Mouse (Mus musculus) spleen, embryonic (tissue): ENCODE results near the gene Pycr2.

Source experiments
- CTCF ChIA-PET: fragments of 350-600 bp; sonication (Branson Sonifier 250); formaldehyde crosslinking; loops from one replicate; lab custom pipeline; 2022; lab: Charles Lee

The Pycr2 gene

GRCm38 (mm10) chr1:180936610-180937398 is 32.7 kb downstream of the Pycr2 start:
- CTCF ChIA-PET, result interaction anchor here (1.0 kb wide), 1 partner anchor 1178 kb away, joined by 3 read pairs; no protein-coding TSS in a partner anchor

GRCm38 (mm10) chr1:180937631-180938030 is 33.5 kb downstream of the Pycr2 start:
- CTCF ChIA-PET, result interaction anchor here (0.6 to 1.0 kb wide), 3 partner anchors 12 to 1178 kb away, joined by 3 to 6 read pairs (median 4); no protein-coding TSS in a partner anchor

GRCm38 (mm10) chr1:180938781-180939180 is 34.7 kb downstream of the Pycr2 start:
- CTCF ChIA-PET, result interaction anchor here (0.6 to 0.7 kb wide), 4 partner anchors 16 to 159 kb away, joined by 4 to 5 read pairs (median 4); no protein-coding TSS in a partner anchor

- CTCF ChIA-PET, result interaction anchor here (0.6 to 1.0 kb wide), 4 partner anchors 10 to 40 kb away, joined by 3 to 16 read pairs (median 4); partner anchors contain the start of gene Pycr2
Measured at GRCm38 (mm10) chr1:180940776-180941460, 36.8 kb downstream of the Pycr2 start.

- CTCF ChIA-PET, result interaction anchor here (1.0 kb wide), 1 partner anchor 37 kb away, joined by 5 read pairs; the partner anchor contains the start of gene Pycr2
Measured at GRCm38 (mm10) chr1:180941726-180942125, 37.6 kb downstream of the Pycr2 start.

DNA sequence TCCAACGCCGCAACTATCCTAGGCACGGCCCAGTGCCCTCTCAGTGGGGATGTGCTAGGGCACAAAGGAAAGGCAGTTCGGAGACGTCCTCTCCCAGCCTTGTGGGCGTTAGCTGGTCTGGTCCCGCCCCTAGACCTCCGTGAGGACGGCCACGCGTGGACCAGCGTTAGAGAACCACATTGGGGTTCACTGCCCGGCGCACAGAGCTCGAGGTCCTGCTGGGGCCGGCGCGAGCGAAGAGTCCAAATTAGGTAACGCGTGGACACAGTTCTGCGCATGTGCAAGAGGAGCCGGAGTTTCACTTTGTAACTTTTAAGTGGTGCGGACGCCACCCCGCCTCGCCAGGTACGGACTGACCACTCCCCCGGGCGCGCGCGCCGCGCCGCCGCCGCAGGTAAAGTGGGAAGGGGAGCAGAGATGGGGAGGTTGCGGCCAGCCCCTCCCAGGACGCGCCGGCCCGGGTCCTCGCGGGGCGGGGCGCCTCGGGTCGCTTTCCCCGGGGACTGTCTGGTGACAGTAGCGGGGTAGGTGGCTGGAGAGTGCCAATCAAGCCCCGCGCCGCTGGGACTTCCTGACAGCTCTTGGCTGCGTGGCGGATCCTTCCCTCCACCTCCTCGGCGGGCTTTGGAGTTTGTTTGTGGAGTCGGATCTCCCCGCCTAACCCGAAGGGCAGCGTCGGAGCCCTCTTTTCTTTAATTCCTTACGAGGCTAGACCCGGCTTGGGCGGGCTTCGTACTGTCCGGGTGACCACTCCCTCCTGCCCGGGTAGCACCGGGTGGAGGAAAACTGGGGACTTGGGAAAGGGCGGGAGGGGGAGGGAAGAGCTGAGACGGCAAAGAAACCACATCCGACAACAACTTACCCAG is 38.3 kb downstream of the Pycr2 start, which contains the start of gene Tmem63a:
Tmem63a (plus strand) TSS at position 179 of the 866 bp plus-strand sequence.
- CTCF ChIA-PET, result no interaction called here

DNA sequence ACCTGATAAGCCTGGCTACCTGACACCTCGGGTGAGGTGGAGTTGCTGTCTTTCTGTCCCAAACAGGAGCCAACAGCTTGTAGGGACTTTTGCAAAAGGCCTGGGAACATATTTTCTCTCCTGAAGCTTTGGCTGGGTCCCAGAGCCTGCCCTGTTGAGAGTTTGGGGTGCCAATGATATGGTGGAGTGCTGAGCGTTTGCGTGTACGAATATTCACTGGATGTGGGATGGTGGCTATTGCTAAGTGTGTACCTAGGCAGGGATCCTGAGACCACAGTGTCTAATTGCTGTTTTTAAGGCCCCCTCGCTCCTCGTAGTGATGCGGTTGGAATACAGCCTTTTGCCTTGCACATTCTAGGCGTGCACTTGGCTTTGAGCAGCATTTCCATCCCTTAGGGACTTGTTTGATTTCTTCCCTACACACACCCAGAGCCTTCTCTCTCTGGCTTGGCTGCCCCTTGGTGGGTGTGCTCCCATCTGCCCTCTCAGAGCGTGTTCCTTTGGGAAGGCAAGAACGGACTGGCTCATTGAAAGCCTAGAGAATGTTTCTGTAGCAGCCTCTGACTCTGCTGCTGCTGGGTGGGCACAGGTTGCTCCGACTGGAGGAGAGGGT is 39.0 kb downstream of the Pycr2 start:
- CTCF ChIA-PET, result no interaction called here

- CTCF ChIA-PET, result interaction anchor here (0.5 kb wide), 1 partner anchor 165 kb away, joined by 5 read pairs; no protein-coding TSS in a partner anchor
Measured at GRCm38 (mm10) chr1:180943896-180944295, 39.8 kb downstream of the Pycr2 start.

GRCm38 (mm10) chr1:180944553-180944952 is 40.5 kb downstream of the Pycr2 start:
- CTCF ChIA-PET, result interaction anchor here (0.5 kb wide), 1 partner anchor 166 kb away, joined by 5 read pairs; no protein-coding TSS in a partner anchor

DNA sequence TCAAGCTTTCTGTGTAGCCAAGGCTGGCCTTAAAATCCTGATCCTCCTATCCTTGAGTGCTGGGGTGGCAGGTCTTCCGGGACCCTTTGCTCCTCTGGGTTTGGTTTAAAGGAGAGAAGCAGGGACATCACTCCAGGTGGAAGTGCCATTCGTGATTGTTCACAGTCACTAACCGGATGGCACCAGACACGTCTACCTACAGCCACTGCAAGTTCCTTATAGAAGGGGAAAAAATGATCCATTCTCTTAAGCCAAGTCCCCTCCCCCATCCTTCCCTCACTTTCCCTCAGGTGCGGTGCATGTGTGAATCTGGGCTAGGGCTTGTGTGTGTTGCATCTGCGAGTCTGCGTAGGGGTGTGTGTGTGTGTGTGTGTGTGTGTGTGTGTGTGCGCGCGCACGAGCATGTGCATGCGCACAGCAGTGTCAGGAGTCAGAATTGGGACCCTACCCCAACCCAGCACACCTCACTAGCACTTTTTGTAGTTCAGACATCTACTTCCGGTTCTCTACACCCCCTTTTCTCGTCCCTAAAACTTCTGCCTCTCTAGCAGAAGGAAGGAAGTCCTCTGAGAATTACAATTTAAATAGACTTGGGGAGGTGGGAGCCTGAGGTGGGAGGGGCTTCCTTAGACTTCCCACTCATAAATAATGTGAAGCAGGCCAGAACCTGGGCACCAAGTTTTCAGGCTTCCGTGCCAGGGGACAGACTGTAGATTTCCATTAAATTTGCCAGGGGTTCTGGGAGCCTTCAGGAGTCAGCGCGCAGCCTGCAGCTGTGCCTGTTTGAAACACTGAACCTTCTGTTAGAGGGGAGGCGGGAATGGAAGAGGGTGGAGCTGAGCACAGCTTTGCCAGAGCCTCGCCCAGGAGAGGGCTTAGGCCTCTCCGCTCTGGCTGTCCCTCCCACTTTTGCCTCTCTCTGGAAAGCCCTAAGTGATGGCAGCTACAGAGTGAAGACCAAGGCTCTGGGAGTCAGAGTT is 41.2 kb downstream of the Pycr2 start:
- CTCF ChIA-PET, result interaction anchor here (0.6 kb wide), 1 partner anchor 225 kb away, joined by 3 read pairs; no protein-coding TSS in a partner anchor

GRCm38 (mm10) chr1:180946448-180946847 is 42.4 kb downstream of the Pycr2 start:
- CTCF ChIA-PET, result no interaction called here

DNA sequence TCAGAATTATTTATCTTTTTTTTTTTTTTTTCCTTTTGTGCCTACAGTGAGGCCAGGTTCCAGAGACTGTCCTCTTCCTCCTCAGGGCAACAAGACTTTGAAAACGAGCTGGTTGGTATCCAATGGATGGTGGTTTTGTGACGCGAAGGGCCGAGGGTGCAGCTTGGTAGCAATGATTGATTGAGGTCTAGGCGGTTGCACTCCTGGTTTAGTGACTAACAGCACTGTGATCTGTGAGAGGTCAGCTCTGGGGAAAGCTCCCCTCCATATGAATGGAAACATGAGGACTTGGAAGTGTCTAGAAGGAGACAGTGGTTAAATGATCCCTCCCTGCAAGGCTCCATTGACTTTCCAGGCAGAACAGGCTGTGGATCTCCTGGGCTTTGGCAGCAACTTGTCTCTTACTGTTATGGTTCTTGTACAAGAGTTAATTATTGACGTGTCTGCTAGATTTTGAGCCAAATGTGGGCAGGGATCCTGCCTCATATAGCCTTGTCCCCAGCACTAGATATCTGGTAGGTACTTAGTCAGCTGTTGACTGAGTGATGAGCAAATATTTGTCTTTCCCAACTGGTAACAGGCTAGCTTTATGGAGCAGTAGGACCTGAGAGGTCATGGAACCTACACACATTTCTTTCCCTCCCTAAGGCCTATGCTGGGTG is 48.1 kb downstream of the Pycr2 start:
- CTCF ChIA-PET, result interaction anchor here (0.6 kb wide), 1 partner anchor 74 kb away, joined by 4 read pairs; no protein-coding TSS in a partner anchor

GRCm38 (mm10) chr1:180952808-180953207 is 48.7 kb downstream of the Pycr2 start:
- CTCF ChIA-PET, result interaction anchor here (0.6 kb wide), 1 partner anchor 26 kb away, joined by 3 read pairs; no protein-coding TSS in a partner anchor

DNA sequence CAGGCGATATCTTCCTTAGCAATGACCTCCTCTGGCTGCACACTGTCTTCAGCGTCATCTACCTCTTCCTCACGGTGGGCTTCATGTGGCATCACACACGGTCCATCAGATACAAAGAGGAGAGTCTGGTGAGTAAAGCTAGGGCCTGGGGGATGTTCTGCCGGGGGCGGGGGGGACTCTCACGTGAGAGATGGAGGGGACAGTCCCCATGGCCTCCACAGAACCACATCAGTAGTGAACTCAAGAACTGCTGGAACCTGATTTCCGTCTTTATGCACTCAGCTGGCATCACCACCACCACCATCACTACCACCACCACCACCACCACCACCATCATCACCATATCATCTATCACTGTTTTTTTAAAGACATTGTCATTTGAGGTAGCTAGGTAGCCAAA is 52.3 kb downstream of the Pycr2 start:
- CTCF ChIA-PET, result interaction anchor here (0.6 kb wide), 1 partner anchor 730 kb away, joined by 3 read pairs; no protein-coding TSS in a partner anchor

GRCm38 (mm10) chr1:180956973-180957381 is 52.9 kb downstream of the Pycr2 start:
- CTCF ChIA-PET, result interaction anchor here (0.6 kb wide), 1 partner anchor 731 kb away, joined by 3 read pairs; no protein-coding TSS in a partner anchor
